Mouse (Mus musculus): ENCODE measurements around the gene Gas2l2.

The Gas2l2 gene

DNA sequence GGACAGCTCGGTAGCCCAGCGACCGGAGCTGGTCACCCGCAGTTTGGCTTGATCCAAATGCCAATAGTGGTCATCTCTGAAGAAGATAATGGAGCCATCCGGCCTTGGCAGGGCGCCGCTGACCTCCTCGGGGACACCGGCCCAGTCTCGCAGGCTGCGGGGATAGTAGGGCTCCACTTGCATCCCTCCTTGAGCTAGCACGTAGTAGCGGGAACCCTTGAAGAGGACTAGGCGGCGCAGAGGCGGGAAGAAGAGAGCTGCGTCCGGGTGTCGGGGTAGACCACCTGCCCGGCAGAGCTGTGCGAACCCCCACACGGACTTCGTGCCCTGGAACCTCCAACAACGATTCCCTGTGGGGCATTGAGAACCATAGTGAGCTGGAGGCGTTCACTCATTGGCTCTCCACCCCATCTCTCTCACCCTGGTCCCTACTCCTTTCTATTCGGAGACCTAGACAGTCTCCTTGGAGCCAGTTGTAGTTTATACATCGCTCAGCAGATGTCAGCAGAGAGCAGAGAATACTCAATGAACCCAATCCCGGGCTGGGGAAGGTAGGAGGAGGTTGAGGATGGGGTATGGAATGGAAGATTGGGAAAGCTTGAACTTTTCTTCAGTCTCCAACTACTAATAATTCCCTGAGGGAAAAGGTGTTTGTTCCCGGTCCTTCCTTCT is 13.5 kb upstream of the Gas2l2 start:
- DNase-seq (ENCODE audit: low spot score) = peak; percentile 86

DNA sequence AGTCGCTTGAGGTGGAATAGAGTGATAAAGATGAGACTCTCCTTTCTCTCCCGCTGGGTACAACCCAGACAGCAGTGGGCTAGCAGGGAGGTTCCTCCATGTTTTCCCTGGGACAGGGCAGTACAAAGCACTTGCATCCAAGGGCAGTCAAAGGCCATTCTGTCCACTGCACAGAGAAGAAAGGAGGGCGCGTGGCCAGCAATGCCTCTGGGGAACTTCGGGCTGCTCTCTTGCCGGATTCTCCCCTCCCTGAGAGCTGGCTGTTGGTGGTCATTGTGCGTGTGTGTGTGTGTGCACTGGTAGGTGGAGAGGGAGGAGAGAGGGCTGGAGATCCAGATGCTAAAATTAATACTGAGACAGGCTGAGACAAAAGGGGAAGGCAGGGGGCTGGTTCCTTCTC is 12.0 kb upstream of the Gas2l2 start:
- DNase-seq (ENCODE audit: low spot score) = no peak

DNA sequence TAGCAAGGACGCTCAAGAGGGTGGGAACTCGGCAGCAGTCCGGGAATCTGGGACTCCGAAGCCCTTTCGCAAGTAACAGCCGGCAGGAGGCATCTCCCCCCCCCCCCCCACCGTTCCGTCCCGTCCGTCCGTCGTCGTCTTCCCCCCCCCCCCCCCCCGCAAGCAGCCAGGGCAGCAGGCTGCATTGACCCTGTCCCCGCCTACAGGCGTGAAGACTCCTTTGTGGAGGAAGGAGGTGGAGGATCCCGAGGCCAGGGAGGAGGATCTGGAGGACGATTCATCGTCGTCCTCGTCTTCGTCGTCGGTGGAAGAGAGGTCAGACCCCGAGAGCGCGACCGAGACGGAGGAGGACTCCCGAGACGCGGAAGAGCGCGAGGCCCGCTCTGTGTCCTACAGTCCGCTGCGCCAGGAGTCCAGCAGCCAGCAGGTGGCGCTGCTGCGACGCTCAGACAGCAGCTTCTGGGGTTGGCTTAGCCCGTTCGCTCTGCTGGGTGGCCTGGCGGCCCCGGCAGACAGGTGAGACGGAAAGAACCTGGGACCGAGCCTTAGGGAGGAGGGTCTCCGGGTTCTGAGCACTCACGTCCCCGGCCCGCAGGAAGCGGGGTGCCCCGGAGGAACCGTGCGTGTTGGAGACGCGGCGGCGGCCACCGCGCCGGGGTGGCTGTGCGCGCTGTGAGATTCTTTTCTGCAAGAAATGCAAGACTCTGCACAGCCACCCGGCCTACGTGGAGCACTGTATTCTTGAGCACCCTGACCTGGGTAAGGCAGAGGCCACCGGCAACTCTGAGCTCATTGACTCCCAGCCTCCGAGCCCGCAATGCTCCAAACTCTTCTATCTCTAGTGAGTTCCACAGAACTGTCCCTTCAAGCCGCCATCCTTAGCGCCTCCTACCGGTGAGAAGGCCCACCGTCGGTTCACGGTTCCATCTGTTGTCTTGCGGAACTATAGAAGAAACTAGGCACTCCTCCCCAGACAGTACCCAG is 11.1 kb upstream of the Gas2l2 start:
- peak; percentile 83 for DNase-seq (ENCODE audit: low spot score)

DNA sequence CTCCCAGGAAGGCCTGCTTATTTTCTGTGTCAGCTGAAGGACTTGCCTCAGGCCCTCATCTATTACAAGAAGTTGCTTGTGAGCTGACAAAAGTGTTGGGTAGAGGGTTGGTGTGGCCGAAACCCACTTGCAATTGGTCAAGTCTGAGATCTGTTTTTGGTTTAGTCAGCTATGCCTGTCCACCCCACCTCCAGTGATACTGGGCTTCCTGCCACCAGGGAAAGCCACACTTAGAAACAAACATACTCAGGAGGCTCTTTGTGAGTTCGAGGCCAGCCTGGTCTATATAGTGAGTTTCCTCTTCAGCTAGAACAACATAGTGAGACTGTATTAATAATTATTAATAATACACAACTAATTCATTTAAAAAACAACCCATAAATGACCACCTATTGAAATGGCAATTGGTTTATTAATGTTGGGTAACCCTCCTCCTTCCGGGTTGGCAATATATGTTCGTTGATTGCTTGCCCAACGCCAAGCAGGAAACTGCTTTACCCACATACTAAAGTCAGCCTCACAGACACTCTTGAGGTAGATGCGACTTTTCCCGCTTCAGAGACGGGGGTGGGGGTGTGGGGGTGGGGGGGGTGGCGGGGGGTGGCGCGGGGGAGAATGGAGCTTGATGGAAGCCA is 10.3 kb upstream of the Gas2l2 start:
- no peak for DNase-seq (ENCODE audit: low spot score)

DNA sequence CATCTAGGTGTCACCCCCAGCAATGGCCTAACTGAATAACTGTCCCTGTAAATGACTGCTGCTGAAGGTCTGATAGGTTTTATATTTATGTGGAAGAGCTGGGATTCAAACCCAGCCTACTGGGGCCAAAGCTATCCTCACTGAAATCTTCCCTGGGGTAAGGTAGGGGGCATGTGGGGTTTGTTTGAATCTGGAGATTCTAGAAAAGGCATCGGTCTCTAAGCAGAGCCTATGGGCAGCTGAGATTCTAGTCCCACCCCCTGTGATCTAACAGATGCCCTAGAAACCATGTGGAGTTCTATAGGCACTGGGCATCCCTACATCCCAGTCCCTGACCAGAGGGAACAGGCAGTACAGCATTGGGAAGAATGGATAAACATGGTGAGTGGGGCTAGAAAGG is 8.1 kb upstream of the Gas2l2 start, which contains the start of gene 1700020L24Rik:
1700020L24Rik (plus strand) TSS at position 301 of the 400 bp plus-strand sequence.
- no peak for DNase-seq (ENCODE audit: low spot score)

- DNase-seq (ENCODE audit: low spot score) = no peak
Observed at GRCm38 (mm10) chr11:83432533-83432932, 3.3 kb upstream of the Gas2l2 start.

DNA sequence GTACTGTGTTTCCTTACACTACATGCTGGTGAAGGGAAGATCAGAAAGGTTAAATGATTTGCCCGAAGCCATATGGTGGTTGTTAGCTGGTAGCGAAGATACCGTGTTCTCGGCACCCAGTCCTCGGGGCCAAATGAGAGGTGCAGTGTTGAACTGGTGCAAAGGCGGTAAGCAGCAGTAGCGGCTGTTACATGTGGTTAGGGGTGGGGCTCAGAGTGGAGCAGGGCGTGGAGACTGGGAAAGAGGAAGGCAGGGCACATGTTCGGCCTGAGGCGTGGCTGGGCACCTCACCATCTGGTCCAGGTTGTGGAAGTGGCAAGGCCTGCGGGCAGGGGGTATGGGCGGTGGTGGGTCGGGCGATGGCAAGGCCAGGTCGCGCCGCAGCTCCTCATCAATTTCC is 2.3 kb downstream of the Gas2l2 start:
- no peak for DNase-seq (ENCODE audit: low spot score)

- DNase-seq (ENCODE audit: low spot score) = peak; percentile 79
Observed at GRCm38 (mm10) chr11:83424681-83425080, 4.6 kb downstream of the Gas2l2 start.

GRCm38 (mm10) chr11:83421305-83421704 is 8.0 kb downstream of the Gas2l2 start:
- DNase-seq (ENCODE audit: low spot score) = no peak

- DNase-seq (ENCODE audit: low spot score) = no peak
Observed at GRCm38 (mm10) chr11:83420338-83420737, 8.9 kb downstream of the Gas2l2 start.

GRCm38 (mm10) chr11:83418566-83418965 is 10.7 kb downstream of the Gas2l2 start:
- DNase-seq (ENCODE audit: low spot score) = no peak

- DNase-seq (ENCODE audit: low spot score) = no peak
Observed at GRCm38 (mm10) chr11:83417708-83418107, 11.5 kb downstream of the Gas2l2 start.

- DNase-seq (ENCODE audit: low spot score) = no peak
Observed at GRCm38 (mm10) chr11:83417080-83417479, 12.2 kb downstream of the Gas2l2 start.

- DNase-seq (ENCODE audit: low spot score) = no peak
Observed at GRCm38 (mm10) chr11:83410510-83410909, 18.7 kb downstream of the Gas2l2 start.

- DNase-seq (ENCODE audit: low spot score) = no peak
Observed at GRCm38 (mm10) chr11:83409792-83410291, 19.4 kb downstream of the Gas2l2 start.

DNA sequence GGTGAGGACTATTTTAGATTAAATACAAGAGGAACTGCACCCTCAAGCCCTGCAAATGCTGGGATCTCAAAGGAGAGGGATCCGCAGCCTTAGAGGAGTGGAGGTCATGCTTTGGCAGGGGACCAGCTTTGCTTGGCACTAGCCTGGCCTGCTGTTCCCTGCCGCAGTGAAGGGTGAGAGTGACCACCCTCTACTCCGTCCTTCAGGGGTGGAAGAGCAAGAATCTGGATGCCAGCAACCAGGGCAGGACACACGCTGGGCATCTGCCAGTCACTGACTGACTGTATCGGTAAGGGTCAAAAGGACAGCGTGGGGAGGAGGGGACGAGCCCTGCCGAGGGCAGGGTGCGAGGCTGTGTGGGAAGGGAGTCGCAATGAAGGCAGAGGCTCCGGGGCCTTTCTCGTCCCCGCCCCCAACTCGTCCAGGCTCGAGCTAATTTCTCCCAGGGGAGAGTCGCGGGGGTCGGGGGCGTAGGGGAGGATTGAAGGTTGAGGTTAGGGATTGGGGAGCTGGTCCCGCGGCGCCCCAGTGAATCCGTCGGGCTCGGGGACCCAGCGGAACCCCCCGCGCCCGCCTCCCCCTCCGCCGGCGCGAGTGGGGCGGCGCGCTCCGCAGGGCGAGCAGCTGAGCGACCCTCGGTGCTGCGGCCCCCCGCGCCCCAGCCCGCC is 20.0 kb downstream of the Gas2l2 start, which contains the start of gene Rasl10b:
Rasl10b (plus strand) TSS at position 51 of the 668 bp plus-strand sequence.
- no peak for DNase-seq (ENCODE audit: low spot score)

DNA sequence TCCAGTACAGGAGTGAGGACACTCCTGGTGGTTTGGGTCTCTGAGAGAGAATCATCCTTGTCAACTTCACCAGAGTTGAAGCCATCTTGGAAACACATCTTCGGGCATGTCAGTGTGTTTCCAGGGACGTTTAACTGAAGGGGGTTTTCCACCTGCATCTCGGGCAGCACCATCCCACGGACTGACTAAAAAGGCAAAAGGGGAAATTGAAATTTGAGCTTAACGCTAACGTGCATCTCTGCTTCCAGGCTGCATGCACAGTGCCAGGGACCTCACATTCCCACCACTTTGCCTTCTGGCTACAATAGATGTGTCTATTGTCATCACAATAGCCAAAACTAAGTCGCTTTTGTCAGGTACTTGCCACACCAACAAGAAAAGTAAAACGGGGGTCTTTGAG is 21.0 kb downstream of the Gas2l2 start:
- DNase-seq (ENCODE audit: low spot score) = no peak

GRCm38 (mm10) chr11:83406391-83406790 is 22.9 kb downstream of the Gas2l2 start:
- no peak for DNase-seq (ENCODE audit: low spot score)

- no peak for DNase-seq (ENCODE audit: low spot score)
Observed at GRCm38 (mm10) chr11:83403787-83404186, 25.5 kb downstream of the Gas2l2 start.

DNA sequence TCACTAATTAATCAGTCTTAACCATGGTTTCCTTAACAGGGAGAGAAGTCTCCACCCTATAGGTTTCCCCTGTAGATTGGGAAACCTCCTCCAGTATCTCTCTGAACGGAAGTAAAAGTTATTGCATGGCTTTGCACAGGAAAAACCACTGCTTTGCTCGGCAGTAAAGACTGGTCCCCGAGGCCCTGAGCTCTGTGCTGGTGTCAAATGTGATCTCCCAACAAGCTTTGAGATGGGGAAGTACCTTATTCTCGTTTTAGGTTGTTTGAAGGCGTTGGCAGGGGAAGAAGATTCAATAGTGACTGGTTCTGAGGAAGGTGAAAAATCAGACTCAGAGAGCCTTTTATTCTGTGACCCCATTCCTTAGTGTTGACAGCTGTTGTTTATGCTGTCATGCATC is 30.5 kb downstream of the Gas2l2 start:
- no peak for DNase-seq (ENCODE audit: low spot score)

DNA sequence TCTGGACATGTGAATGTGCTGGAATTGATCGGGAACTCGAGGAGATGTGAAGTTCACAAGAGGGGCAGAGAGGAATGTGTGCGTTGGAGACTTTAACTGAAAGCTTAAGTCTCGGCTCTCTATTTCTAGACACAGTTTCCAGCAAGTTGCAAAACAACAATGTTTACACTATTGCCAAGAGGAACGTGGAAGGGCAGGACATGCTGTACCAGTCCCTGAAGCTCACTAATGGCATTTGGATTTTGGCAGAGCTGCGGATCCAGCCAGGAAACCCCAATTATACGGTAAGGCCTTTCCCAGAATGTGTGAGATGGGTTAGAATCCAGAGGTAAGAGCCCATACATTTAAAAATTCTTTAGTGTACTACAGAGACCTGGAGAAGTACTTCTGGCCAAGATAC is 31.6 kb downstream of the Gas2l2 start:
- DNase-seq (ENCODE audit: low spot score) = no peak
